In genomic region chr6:105675099-105675498, GRCm38 (mm10) we compare ENCODE assay signal across 17 mouse cellular contexts. TPM values are rescaled to one million over a fixed set of nuclear protein-coding genes. Genes with fewer than 3 reads are reported as not detected.
A peak's percentile ranks its signal among the peaks of the same experiment; 100 is the strongest.
DNase-seq lines count a peak whose midpoint lies in the region; ATAC-seq and TF ChIP-seq lines count a peak whose summit lies in the region.
"Had no signal": no experiment of that assay in that cellular context is flagged by ENCODE, and none has a peak within 500 bp of the region (broad histone marks: within the 10 kb centered on the region; RNA-seq: fewer than 3 reads in every experiment).

No protein-coding gene starts in this region.

- H3K9ac ChIP-seq in hindbrain, postnatal 0 days (replicated peaks; ENCODE audit: low read length): no peak overlapping the region
- no peak overlapping the region for H3K9ac ChIP-seq in hindbrain, embryonic 14.5 days
- H3K9ac ChIP-seq: embryonic facial prominence, embryonic 12.5 days; forebrain, embryonic 13.5 days; heart, embryonic 15.5 days; hindbrain, embryonic 13.5 days; liver, embryonic 15.5 days had no signal

- intact Hi-C loops in left cerebral cortex, postnatal 36 days (cut with DNase I): loop anchor here (10.0 kb wide), 3 partner anchors 190 to 1180 kb away; partner anchors contain the start of gene Cntn6

- no peaks in the 10 kb centered on the region for H3K36me3 ChIP-seq in hindbrain, postnatal 0 days (ENCODE audit: insufficient read depth, low read length)
- no peaks in the 10 kb centered on the region for H3K36me3 ChIP-seq in hindbrain, embryonic 14.5 days (replicated peaks; ENCODE audit: control insufficient read depth, insufficient read depth)
- H3K36me3 ChIP-seq: embryonic facial prominence, embryonic 12.5 days; heart, embryonic 15.5 days; hindbrain, embryonic 13.5 days; liver, embryonic 15.5 days had no signal

- H3K27me3 ChIP-seq in hindbrain, postnatal 0 days (ENCODE audit: insufficient read depth, low read length): peaks cover 4% of the 10 kb centered on the region; the same call in 1 of the 2 replicates
- peaks cover 14% of the 10 kb centered on the region for H3K27me3 ChIP-seq in hindbrain, embryonic 14.5 days (ENCODE audit: control insufficient read depth, insufficient read depth, low read length)

- no peaks in the 10 kb centered on the region for H3K9me3 ChIP-seq in hindbrain, postnatal 0 days (ENCODE audit: low read length)
- H3K9me3 ChIP-seq in hindbrain, embryonic 14.5 days (ENCODE audit: control insufficient read depth, low read length): no peaks in the 10 kb centered on the region
- H3K9me3 ChIP-seq: embryonic facial prominence, embryonic 12.5 days; forebrain, embryonic 13.5 days; heart, embryonic 15.5 days; hindbrain, embryonic 13.5 days; liver, embryonic 15.5 days had no signal

- no peak overlapping the region for H3K27ac ChIP-seq in hindbrain, postnatal 0 days
- no peak overlapping the region for H3K27ac ChIP-seq in hindbrain, embryonic 14.5 days
- H3K27ac ChIP-seq: embryonic facial prominence, embryonic 12.5 days; forebrain, embryonic 13.5 days; heart, embryonic 15.5 days; hindbrain, embryonic 13.5 days; liver, embryonic 15.5 days; macrophage had no signal

- no peak for TF ChIP-seq CTCF in hindbrain, postnatal 0 days (IDR thresholded peaks at IDR 0.05; ENCODE audit: low read depth)

- H3K4me3 ChIP-seq in hindbrain, postnatal 0 days (ENCODE audit: low read length): no peak overlapping the region
- no peak overlapping the region for H3K4me3 ChIP-seq in hindbrain, embryonic 14.5 days (replicated peaks; ENCODE audit: low read length)
- H3K4me3 ChIP-seq: embryonic facial prominence, embryonic 12.5 days; forebrain, embryonic 13.5 days; heart, embryonic 15.5 days; hindbrain, embryonic 13.5 days; liver, embryonic 15.5 days had no signal

- no peaks in the 10 kb centered on the region for H3K4me1 ChIP-seq in hindbrain, postnatal 0 days (ENCODE audit: insufficient read depth, low read length)
- H3K4me1 ChIP-seq in hindbrain, embryonic 14.5 days (replicated peaks; ENCODE audit: control insufficient read depth, insufficient read depth, low read length): peaks cover 7% of the 10 kb centered on the region; the same call in 1 of the 2 replicates
- H3K4me1 ChIP-seq: heart, embryonic 15.5 days; liver, embryonic 15.5 days had no signal

- H3K4me2 ChIP-seq in hindbrain, postnatal 0 days (ENCODE audit: low read depth, low read length): no peak overlapping the region
- H3K4me2 ChIP-seq in hindbrain, embryonic 14.5 days (replicated peaks): no peak overlapping the region
- H3K4me2 ChIP-seq: embryonic facial prominence, embryonic 12.5 days; forebrain, embryonic 13.5 days; heart, embryonic 15.5 days; hindbrain, embryonic 13.5 days; liver, embryonic 15.5 days had no signal

- ATAC-seq in hindbrain, postnatal 0 days: no peak
- no peak for ATAC-seq in hindbrain, embryonic 14.5 days (ENCODE audit: low FRiP score)
- ATAC-seq: forebrain, embryonic 13.5 days; midbrain, embryonic 16.5 days had no signal

- 36% methylated on average over 3 of the region's 3 CpGs for WGBS in hindbrain, postnatal 0 days
- 42% methylated on average over 3 of the region's 3 CpGs for WGBS in hindbrain, embryonic 14.5 days

- DNase-seq in hindbrain, postnatal 0 days (ENCODE audit: low spot score): peak; percentile 33
- DNase-seq in hindbrain, embryonic 14.5 days (ENCODE audit: low spot score): no peak
- peak; percentile 21 for DNase-seq in cerebellum, adult 8-10 months
- DNase-seq in cerebellum, postnatal 14 days: peak; percentile 23 to 47
- DNase-seq in left cerebral cortex, postnatal 36 days (ENCODE audit: low spot score in 2 of 2): peak; percentile 36 to 37
- DNase-seq in embryo, embryonic 9.5 days (ENCODE audit: extremely low spot score): no peak
- DNase-seq in liver: no peak
- DNase-seq: gastrocnemius, postnatal 25 days; kidney, adult 8-10 months; thymus, postnatal 36 days had no signal

RNA-seq across cellular contexts. Expression of gene Cntn4, which starts 2.4 kb away (rescaled TPM):
- 17.3 and 21.5 TPM in 2 replicates for total RNA-seq in hindbrain, postnatal 0 days (2014; rRNA removed)
- 19.8 and 21.5 TPM in 2 replicates for polyA plus RNA-seq in hindbrain, postnatal 0 days (2015; fragmentation: Nextera tagmentation; extraction: Ambion mirVana)
- polyA plus RNA-seq in hindbrain, embryonic 14.5 days (2014; fragmentation: Nextera tagmentation; extraction: Ambion mirVana): 32.7 and 34.0 TPM in 2 replicates
- total RNA-seq in left cerebral cortex, postnatal 36 days (2021): 10 to 100 TPM; 64.0 to 68.1 TPM
- total RNA-seq: gastrocnemius, postnatal 25 days had no signal
- polyA plus RNA-seq: liver, embryonic 15.5 days; macrophage had no signal

Comparison
In these comparisons a context has a peak if more than half of its experiments do, and no peak if none do; other contexts are left out.
1. DNase-seq: peak in hindbrain, postnatal 0 days (single experiment), cerebellum, adult 8-10 months (single experiment), cerebellum, postnatal 14 days (2 of 2) and left cerebral cortex, postnatal 36 days (2 of 2); none in hindbrain, embryonic 14.5 days (single experiment), embryo, embryonic 9.5 days (single experiment) and liver (single experiment).